Mouse (Mus musculus): Measurements from ENCODE around the gene Dcaf12.

Dcaf12 gene

DNA sequence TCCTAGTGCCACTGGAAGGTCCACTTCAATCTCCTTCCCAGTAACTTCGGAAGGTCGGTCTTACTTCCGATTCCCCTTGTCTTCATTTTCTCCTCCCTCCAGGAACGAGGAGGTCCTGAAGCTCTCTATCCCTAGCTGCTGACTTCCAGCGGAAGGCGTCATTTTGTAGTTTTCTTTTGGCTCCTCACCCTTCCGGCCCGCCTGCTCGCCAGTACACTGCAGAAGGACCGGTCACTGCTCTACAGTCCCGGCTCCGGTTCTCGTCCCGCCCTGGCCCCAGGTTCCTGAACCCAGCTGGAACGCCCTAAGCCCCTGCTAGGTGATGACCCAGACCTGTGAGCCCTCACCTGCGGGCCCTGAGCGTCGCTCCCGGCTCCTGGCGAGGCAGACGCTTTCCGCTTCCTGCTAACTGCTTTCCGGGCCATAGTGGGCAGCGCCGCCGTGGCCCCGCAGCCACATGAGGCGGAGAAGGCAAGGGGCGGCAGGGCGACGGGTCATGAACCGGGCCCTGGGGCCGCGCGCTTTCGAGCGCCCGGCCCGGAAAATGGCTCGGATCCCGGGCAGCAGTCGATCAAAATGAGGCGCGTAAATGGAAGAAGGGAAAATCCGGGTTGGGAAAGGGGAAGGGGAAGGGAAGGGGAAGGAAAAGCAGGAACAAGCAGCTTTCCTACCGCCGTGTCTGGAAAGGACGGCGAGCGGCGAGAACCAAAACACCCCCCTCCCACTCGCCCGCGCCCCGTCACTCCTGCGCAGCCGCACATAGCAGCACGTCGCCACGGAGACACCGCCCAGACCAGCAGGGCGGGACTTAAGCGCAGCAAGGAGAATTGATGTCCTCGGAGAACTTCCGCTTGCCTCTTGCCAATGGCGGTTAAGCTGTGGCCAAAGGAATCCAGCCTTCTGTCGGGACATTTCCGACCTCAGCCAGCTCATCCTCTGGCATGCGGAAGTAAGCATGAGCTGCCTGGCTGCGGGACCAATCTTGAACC is at the start of gene Dcaf12:
Dcaf12 (minus strand) TSS at position 749 of the 989 bp plus-strand sequence.
- DNase-seq (ENCODE audit: low spot score in 2 of 2), result peak; percentile 90

DNA sequence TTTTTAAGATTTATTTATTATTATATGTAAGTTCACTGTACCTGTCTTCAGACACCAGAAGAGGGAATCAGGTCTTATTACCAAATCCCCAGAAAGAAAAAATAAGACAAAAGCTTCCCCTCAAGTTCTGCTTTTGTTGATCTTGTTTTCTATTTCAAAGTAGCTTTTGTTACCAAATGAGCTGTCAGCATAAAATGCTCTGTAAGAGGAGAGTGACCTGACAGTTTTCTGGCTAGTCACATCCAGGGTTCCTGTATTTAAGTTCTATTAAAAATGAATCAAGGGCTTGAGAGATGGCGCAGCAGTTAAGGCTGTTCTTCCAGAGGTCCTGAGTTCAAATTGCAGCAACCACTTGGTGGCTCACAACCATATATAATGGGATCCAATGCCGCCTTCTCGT is 46.4 kb upstream of the Dcaf12 start:
- DNase-seq (ENCODE audit: low spot score in 2 of 2), result no peak

DNA sequence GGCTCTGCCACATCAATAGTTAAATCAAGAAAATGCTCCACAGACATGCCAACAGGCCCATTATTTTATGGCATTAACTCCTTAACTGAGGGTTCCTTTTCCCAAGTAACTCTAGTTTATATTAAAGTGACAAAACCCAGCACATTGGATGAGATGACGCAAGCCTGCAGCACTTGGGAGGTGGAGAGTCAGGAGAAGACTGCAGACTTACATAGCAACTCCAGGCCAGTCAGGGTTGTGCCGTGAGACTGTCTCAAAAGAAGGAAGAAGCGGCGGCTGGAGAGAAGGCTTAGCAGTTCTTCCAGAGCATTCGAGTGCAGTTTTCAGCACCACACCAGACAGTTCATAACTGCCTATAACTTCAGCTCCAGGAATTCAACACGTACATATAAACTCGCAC is 44.7 kb upstream of the Dcaf12 start:
- DNase-seq (ENCODE audit: low spot score in 2 of 2), result no peak

DNA sequence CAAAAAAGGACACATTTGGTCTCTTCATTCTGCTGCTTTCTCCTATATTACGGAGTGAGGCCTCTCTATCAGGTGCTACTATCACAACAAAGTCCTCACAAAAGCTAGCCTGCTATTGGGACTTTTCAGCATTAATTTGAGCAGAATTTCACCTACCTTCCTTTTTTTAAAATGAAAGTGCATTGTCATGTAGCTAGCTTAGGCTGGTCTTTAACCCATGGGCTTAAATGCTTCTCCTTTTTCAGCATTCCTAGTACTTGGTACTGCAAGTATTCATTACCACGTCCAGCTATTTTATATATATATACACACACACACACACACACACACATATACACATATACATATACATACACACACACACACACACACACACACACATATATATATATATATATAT is 44.0 kb upstream of the Dcaf12 start:
- DNase-seq (ENCODE audit: low spot score in 2 of 2), result no peak

DNA sequence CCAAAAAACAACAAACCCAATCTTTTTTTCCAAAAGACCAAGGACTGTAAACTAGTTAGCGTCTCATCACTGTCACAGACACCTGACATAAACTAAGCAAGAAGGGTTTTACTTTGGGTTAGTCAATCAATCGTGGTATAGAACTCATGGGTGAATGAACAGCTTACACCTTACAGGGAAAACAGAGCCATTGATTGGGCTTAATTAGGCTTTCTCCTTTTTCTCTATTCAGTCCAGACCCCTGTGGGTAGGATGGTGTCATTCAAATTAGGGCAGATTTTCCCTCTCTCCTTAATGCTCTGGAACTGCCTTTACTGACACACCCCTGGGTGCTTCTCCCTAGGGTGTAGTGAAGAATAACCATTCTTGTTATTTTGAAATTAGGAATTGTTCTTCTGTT is 42.5 kb upstream of the Dcaf12 start:
- no peak for DNase-seq (ENCODE audit: low spot score in 2 of 2)

DNA sequence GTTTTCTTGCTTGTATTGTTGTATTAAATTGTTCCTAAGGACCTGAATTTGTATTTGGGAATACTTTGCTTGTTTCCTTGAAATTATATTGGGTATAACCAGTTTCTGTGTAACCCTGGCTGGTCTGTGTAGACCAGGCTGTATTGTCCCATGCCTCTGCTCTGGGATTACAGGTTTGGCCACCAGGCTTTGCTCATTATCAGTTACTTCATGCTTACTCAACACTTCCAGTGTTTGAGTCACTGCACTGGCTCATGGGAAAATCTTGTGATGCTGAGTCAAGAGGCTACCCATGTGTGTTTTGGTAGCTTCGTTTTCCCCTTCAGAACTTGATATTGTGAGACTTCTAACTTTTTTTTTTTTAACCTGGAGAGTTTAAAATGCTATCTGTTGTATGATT is 38.6 kb upstream of the Dcaf12 start:
- no peak for DNase-seq (ENCODE audit: low spot score in 2 of 2)

DNA sequence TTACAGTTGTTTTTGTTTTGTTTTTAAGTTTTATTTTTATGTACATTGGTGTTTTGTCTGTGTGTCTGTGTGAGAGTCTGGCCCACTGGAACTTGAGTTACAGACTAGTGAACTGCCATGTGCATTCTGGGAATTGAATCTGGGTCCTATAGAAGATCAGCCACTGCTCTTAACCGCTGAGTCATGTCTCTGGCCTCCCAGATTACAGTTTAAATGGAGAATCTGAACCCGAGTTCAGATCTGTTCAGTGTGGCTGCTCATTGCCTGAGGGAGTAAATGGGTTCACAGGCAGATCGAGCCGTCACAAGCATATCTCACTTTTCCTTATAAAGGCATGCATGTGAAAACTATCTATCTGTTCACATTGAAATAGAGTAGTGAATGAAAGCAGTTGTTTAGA is 38.1 kb upstream of the Dcaf12 start:
- DNase-seq (ENCODE audit: low spot score in 2 of 2), result no peak

DNA sequence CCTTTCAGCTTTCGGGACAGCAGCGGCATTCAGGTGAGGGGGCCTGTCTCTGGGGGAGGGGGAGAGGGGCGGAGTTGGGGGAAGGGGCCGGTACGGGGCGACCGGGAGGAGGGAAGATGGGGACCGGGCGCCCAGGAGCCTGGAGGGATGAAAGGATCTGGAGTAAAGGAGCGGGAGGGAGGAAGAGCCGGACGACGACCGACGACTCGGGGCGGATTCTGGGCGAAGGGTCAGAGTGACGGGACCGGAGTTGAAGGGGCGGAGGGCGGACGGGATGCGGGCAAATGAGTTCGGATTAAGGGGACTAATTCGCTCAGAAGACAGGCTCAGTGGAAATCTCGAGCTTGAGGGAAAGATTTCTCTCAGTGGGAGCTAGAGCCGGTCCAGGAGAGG is 34.5 kb upstream of the Dcaf12 start:
- no peak for DNase-seq (ENCODE audit: low spot score in 2 of 2)

DNA sequence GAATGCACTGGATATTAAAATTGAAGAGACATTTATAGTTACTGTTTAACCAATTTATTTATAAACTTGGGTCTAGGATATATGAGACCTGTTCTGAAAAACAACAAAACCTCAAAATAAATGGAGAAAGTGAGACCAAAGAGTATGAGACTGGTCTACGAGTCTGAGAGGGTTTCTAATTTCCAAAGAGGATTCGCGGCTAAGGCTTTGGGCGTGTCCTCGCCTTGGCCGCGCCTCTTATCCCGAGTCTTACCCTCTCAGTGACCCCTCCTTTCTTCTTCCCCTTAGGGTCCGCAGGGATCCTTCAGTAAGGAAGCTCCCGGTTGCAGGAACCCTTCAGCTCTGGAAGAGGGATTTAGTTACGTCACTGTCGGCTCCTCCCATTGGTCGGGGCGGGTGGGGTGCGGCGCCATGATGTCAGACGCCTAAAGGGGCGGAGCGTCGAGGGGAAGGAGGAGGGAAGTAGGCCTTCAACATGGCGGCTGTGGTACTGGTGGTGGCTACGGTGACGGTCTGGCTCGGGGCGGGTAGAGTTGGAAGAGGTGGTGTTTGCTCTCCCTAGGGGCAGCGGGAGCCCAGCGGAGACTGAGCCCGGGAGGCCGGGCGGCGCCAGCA is 34.0 kb upstream of the Dcaf12 start, which contains the start of gene Ubap1:
Ubap1 (plus strand) TSS at position 413 of the 615 bp plus-strand sequence.
- DNase-seq (ENCODE audit: low spot score in 2 of 2), result peak; percentile 81 to 84

DNA sequence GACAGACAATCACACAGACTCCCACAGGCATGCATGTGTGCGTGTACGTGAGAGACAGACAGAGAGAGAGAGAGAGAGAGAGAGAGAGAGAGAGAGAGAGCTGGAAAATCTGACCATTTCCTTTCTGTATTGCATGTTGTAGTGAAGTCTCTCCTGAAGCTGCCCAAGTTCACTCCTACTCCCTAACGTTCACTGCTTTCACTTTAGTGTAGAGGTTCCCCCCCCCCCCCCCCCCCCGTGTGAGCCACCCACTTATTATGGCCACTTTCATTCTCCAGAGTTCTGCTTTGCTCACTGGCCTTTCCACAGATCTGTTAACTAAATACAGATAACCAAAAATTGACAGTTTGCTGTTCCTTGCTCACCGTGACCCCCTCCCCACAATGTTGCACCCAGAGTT is 33.1 kb upstream of the Dcaf12 start:
- no peak for DNase-seq (ENCODE audit: low spot score in 2 of 2)

DNA sequence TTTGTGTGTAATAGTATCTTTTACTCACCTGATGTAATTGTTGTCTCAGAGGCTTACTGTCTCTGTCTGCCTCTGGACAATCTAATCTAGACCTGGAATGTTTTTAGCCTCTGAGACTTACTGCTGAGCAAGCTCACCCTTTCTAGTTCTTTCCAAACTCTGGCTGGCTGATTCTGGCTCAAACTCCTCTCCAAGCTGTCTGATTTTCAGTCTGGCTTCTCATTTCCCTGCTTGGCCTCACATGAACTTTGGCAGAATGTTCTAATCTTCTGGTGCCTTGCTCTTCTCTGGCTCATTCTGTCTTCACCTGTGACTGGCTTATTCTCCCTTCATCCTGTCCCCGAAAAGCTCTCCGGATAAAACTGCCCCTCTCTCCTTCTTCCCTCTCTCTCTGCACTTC is 31.3 kb upstream of the Dcaf12 start:
- no peak for DNase-seq (ENCODE audit: low spot score in 2 of 2)

DNA sequence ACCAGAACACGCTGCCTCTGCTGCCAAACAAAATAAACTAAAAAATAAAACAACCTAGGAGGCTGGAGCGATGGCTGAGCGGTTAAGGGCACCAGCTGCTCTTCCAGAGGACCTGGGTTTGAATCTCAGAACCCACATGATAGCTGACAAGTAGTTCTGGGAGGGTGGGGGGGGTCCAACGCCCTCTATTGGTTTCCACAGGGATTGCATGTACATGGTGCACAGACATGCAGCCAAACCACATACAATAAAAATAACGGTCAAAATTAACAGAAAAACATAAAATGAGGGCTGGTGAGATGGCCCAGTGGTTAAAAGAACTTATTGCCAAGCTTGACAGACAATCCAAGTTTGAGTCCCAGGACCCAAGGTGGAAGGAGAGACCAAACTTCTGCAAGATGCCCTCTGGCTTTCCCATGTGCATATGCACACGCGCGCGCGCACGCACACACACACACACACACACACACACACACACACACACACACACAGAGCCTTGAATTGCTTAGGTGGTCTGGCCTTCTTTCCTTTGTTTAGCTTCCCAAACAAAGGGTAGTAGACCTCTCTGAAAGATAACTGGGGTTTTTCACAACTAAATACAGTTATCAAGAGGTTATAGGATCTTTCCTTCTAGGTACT is 26.3 kb upstream of the Dcaf12 start:
- DNase-seq (ENCODE audit: low spot score in 2 of 2), result no peak

DNA sequence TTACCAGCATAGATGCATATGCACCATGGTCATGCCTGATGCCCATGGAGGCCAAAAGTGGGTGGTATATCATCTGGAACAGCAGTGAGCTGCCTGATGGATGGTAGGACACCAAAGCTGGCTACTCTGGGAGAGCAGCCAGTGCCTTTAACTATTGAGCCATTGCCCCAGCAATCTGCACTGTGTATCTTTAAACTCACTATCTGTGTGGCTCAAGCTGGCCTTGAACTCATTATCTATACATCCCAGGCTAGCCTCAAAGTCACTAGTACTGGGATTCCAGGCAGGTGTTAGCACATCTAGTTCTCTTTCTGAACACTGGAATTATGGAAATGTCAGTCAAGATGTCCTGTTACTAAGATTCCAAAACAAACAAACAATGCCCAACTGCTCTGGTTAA is 21.9 kb upstream of the Dcaf12 start:
- no peak for DNase-seq (ENCODE audit: low spot score in 2 of 2)

DNA sequence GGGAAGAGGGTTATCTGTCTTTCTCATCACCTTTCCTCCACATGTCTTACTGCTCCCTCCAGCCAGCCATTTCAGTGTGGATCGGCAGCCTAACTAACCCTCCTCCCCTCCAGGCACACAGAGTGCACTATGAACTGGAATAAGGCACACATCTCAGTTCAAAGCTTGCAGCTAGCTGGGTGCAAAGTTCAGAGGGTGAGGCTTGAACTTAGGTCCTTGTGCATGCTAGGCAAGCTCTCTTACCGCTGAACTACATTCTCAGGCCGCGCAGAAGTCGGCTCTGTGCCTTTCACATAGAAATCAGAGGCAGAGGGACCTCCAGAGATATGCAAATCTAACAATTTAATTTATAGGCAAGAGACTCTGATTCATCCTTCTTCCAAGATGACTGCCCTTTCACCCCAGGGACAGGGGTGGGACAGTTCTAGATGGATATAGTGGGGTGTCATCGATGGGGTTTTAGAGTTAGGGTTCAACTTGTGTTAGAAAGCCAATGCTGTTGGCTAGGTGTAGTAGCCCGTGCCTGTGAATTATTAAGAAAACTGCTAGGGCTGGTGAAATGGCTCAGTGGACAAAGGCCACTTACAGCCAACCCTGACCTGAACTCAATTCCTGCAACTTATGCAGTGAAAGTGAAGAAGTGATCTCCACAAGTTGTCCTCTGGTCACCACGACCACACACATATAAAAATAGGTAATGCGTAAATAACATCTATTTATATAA is 17.2 kb upstream of the Dcaf12 start:
- DNase-seq (ENCODE audit: low spot score in 2 of 2), result no peak

DNA sequence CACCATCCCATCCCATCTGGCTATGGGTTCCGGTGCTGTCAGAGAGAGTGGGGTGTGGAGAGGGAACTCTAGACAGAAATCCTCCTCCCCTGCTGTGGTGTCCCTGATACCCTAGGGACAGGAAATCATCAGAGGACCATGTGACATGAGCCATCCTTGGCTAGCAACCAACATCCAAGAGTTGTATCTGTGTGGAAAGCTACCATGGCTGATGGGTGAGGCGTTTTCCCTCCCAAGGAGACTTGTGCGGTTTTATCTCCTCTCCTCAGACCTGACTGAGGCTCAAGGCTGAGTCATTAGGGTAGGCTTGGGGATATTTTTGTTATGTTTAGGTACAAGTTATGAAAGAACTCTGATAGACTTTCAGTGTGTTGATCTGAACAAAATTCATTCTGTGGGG is 16.4 kb upstream of the Dcaf12 start:
- DNase-seq (ENCODE audit: low spot score in 2 of 2), result no peak

DNA sequence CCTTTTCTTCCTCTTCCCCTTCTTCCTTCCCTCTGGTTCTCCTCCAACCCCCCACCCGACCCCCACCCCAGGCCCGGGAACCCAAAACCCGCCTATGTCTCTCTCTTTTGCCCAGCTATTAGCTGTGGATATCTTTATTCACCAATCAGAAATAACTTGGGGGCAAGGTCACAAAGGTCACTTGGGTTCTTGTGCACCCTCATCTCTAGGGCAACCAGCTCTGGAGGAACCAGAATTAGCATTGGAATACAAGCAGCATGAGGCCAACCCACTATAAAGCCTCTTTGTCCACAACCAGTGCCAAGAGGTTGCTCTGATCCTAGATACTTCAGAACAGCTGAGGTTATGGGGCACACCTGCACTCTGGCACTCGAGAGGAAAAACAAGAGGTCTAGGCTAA is 14.8 kb upstream of the Dcaf12 start:
- DNase-seq (ENCODE audit: low spot score in 2 of 2), result no peak

DNA sequence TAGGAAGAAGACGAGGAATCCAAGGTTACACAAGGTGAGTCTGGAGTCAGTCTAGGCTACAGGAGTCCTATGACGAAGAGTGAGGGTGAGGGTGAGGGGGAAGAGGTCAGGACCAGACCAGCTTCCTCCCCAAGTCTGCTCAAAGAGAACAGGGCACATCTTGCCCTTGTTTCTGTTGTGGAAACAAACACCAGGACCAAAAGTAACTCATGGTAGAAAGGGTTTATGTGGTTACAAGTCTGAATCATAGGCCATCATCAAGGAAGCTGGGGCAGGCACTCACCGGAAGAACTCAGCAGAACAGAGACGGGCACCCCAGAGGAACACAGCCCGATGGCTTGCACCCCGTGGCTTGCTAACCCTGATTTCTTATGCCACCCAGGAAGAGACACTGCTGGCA is 12.2 kb upstream of the Dcaf12 start:
- DNase-seq (ENCODE audit: low spot score in 2 of 2), result no peak

DNA sequence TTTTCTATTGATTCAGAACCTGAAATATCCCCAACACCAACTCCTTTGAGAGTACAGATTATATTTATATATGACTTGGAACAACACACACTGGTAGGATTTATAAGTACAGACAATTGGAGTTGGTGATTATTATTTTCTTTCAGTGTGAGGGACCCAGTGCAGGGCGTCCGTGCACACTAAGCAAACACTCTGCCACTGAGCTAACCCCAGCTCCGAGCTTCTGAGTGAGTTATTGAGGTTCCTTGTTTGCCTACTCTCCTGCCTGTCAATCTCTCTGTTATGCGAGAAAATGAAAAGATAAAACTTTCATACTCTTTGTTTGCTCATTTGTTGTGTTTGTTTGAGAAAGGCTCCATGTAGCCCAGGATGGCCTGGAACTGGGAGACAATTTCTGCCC is 6.3 kb upstream of the Dcaf12 start:
- no peak for DNase-seq (ENCODE audit: low spot score in 2 of 2)

DNA sequence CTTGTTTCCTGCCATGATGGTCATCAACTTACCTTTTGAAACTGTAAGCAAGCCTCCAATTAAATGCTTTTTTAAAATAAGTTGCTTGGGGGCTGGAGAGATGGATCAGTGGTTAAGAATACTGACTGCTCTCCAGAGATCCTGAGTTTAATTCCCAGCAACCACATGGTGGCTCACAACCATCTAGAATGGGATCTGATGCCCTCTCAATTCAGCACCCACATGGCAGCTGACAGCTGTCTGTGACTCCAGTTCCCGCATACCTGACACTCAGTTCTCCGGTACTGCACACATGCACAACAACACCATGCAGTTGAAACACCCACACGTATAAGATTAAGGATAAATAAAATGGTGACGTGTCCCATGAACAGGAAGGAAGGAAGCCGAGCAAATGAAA is 3.6 kb upstream of the Dcaf12 start:
- DNase-seq (ENCODE audit: low spot score in 2 of 2), result no peak

DNA sequence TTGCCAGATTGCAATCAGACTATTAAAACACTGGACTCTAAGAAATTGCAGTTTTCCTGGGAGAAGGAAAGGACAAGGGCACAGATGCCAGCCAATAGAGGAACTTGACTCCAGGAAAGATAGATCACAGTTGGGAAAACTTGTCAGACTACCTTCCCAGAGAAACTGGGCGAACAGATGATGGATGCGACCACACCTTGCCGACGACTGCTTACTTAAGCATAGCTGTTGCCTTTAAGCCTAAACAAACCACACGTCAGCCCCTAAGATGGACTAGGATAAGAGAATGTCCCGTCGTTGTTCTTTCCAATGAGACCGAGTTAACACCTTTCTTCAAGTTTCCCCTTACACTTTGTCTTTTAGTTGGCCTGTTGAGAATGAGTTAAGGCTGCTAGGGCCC is 484 bp upstream of the Dcaf12 start:
- DNase-seq (ENCODE audit: low spot score in 2 of 2), result no peak

DNA sequence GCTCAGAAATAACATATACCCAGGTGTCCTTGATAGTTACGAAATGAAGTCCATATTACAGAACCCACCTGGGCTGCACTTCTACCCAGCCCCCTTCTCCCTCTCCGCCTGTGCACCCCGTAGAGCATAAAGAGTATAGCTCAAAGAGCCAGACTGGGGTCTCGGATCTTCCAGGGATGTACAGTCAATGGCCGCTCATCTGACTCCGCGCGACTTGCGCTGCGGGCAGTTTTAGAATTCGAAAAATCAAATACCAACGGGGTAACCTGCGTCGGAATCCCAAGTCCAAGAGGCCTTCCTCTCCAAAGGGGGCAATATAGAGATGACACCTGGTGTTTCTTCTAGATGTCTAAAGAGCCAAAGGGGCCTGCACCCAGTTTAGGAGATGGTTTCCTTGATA is 967 bp downstream of the Dcaf12 start:
- DNase-seq (ENCODE audit: low spot score in 2 of 2), result no peak
